Mouse (Mus musculus): ENCODE results near the gene Izumo1r.

Gene Izumo1r

DNA sequence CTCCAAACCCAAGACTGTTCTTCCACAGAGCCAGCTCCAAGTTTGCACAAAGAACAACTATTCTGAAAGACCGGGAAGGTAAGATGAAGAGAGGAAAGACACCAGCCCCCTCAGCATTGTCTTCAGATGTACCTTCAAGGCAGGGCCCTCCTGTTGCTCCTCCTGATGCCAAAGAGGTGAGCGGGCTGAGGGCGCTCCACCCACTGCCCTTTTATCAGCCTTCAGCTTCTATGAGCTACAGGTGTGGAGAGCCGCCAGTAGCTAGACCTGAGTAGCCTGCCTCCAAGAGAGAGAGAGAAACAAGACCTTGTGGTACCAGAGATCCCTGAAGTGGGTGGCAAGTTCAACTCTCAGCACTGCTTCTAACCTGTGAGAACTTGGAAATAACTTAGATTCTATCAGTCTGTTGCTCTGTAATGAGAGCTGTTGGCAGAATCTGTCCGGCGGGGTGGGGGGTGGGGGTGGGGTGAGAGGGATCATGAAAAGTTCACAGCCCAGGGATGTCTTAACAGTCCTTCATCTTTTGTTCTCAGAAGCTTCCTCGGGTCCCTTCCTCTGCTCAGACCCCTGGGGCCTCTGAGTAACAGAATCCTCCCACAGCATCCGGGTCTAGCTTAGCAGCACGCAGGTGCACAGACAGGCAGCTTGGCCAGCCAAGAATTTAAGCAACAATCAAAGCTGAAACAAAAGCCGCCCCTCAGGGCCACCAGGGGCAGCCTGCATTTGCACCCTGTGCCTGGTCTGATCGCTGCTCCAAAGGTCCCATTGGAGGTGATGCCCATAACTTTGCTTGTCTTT is at the start of gene Izumo1r:
Gene Izumo1r, minus strand, starts transcription at position 369 of the 798 bp plus-strand sequence.
- peak; percentile 85 for DNase-seq (ENCODE audit: low read depth)

DNA sequence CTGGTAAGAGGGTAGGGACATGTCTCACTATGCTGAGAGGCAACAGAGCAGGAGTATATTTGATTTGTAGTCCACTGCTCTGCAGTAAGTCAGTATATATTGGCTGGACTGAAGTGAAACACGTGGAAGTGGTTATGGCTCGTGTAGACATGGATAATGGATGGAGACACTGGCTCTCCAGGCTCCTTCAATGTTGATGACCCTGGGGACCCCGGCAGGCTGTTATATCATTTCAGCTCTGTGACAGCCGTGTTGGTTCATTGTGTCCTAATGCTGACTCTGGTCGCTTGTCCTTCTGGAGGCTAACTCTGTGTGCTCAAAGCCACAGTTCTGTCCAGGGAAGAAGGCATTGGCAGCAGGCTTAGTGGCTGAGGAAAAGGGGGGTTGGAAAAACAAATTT is 47.3 kb upstream of the Izumo1r start:
- no peak for DNase-seq (ENCODE audit: low read depth)

DNA sequence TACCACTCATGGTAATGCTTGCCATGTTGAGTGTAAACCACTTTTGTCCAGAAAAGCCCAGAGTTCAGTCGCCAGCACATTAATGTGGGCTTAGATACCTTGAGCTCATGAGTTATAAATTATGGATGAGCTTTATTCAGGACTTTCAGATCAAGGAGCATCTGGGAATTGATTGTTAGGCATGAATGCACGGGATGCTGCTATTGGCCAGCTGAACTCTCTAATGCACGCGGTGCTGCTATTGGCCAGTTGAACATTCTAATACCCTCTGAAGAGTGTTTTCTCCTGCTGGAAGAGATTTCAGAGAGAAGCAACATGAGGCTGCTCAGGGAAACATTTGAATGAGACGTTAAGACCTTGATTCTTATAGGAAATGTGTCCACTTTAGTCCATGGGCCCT is 45.1 kb upstream of the Izumo1r start:
- no peak for DNase-seq (ENCODE audit: low read depth)

DNA sequence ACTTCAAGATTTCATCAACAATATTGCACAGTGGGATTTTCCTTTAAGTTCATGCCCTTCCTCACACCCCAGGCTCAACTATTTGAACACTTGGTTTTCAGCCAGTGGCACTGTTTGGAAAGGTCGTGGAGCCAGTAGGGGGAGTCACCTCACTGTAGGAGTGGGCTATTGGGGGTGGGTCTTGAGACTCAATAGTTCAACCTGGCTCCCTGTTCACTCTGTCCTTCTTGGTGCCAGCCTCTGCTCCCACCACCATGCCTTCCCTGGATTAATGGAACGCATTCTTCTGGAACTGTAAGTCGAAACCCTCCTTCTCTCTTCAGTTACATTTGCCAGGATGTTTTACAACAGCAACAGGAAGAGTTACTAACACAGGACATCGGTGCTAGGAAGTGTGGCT is 42.9 kb upstream of the Izumo1r start:
- no peak for DNase-seq (ENCODE audit: low read depth)

DNA sequence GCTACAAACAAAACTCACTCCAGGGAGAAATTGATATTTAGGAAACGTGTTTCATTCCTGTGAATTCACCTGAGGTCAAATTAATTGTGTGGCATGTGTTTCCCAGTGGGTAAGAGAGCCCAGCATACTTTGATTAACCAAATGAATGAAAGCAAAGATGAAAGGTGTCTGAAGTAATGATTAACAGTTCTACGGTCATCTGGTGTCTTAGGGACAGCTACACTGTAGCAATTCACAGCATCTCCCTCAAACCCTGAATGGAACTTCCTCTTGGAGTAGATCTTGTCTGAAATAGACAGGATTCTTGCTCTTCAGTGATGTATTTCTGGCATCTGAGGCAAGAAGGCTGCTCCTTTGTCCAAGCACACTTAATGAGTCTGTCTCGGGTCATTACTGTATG is 42.2 kb upstream of the Izumo1r start:
- no peak for DNase-seq (ENCODE audit: low read depth)

DNA sequence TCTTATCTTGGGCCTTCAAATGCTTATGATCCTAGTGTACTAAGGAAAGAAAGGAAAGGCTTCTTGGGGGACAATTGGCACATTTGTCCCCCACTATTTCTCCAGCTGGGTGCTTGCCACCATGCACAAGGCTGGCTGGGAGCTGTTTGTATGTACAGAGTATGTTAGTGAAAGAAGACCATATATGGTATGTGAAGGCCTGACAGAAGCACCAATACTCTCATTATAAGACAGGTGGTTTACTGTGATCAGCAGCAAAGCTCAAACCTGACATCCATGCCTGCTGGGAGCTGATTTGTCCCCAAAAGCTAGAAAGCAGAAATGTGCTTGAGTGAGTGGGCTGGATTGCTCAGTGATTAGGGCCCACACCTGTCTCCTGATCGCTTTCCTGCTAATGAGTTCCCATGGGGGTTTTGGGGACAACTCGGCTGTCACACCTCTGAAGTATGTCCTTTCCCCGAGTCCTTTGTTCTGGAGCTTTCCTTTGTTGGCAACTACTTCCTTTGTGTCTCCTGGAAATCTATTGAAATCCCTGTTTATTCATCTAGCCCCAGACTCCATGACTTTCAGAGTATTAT is 38.5 kb upstream of the Izumo1r start:
- no peak for DNase-seq (ENCODE audit: low read depth)

DNA sequence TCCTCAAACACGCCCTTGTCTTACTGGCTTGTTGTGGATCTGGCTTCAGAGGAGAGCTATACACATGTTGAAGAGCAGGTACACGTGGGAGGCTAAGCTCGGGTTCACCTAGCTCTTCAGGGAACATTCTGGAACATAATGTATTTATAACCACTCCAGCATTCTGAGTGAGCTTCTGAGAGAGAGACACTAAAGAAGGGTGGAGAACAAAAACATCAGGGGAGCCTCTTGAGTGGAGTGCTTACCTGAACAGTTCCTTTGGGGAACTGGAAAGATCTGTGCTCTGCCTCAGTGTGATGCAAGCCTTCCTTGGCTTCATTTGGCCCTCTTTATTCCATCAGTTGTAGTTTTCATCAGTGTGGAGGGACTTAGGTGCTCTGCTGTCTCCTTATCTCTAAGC is 35.9 kb upstream of the Izumo1r start:
- DNase-seq (ENCODE audit: low read depth) = no peak

DNA sequence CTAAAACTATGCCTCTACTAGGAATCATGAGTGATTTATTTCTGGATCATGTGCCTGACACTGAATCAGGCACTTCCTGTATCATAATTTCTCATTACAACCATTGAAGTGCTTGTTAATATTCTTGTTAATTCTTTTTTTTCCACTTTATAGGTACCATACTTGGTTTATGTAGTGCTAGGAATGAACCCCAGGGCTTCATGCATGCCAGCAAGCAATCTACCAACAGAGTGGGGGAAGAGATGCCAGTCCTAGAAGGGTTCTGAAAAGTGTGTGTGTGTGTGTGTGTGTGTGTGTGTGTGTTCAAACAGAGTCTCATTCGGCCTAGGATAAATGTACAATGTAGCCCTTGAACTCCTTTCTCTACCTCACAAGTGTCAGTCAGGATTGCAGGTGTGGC is 33.6 kb upstream of the Izumo1r start:
- DNase-seq (ENCODE audit: low read depth) = no peak

DNA sequence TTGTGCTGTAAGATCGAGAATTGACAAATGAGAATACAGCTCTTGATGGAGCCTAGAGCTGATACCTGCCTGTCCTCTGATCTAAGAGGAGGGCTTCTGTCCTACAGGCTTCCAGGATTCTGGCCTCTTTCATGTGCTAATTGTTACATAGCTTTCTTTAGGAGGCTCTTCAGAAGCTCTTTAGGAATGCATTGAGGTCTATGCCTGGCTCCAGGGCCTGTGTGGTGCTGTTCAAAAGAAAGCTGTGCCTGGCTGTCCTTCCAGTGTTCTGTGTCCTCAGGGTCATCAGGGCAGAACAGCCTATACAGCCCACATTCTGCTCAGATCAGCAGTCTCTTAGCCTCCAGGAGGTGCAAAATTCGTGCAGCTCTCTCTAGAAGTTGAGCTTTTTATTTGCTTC is 31.1 kb upstream of the Izumo1r start:
- DNase-seq (ENCODE audit: low read depth) = no peak

DNA sequence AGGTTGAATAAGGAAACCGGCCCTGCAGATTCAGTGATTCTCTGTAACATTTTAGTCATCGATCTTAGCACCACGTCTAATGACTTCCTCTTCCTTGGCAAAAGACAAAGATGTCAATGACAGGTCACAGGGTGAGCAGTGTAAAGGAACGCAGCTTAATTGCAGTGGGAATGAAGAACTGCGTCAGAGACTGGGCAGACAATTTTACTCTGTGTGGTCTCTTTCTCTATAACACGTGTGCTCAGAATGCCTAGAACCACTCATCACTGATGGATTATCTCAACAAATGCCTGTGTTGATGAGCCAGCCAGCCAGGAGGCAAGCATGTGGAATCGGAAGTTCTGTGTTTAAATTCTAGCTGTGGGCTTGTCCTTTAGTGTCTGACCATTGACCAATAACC is 28.2 kb upstream of the Izumo1r start:
- DNase-seq (ENCODE audit: low read depth) = no peak

DNA sequence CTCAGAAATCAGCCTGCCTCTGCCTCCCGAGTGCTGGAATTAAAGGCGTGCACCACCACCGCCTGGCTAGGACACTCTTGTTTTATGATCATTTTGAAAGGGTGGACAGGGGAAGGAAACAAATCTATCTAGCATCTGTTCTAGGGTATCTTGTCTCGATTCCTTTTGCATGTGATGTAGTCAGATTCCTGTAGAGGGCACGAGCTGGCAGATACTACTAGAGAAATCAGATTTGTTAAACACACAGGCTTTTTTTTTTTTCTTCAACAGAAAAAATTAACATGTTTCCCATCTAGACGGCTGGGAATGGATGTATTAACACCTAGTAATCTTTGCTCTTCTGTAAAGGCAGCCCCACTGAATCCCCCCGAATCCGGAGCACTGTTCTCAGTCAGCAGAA is 27.5 kb upstream of the Izumo1r start:
- peak; percentile 47 for DNase-seq (ENCODE audit: low read depth)

DNA sequence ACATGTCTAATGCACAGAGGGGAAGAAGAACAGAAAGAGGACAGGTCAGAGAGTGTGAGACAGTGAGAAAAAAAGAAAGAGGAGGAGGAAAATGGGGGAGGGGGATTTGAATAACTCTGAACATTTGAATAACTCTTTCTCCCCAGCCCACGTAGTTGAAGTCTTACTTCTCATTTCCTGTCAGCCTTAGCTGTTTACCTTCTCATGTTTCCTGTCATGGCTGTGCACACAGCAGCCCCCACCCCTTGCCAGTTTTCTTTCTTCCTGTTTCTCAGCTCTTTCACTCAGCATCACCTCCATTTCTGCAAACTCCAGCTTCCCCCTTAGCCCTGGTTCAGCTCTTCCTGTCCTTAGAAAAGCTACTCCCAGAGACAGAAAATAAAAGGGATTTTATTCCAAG is 22.8 kb upstream of the Izumo1r start:
- DNase-seq (ENCODE audit: low read depth) = peak; percentile 90

DNA sequence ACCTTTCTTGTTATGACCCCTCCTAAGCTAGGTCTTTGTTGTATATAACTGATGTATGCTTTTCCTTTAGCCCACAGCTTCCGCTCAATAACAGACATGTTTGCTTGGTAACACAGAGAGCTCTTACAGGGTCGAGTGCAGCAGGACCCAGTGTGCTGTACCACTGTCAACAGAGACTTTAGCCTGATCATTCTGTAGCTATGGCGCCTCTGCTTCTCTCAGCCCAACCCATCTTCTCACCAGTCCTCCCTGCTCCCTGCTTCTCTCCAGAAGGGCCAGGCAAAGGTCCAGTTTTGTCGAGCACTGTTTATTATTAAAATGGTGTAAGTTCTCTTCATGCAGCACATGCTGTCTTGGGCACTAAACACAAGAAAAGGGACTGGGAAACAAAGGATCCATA is 19.9 kb upstream of the Izumo1r start:
- peak; percentile 34 for DNase-seq (ENCODE audit: low read depth)

DNA sequence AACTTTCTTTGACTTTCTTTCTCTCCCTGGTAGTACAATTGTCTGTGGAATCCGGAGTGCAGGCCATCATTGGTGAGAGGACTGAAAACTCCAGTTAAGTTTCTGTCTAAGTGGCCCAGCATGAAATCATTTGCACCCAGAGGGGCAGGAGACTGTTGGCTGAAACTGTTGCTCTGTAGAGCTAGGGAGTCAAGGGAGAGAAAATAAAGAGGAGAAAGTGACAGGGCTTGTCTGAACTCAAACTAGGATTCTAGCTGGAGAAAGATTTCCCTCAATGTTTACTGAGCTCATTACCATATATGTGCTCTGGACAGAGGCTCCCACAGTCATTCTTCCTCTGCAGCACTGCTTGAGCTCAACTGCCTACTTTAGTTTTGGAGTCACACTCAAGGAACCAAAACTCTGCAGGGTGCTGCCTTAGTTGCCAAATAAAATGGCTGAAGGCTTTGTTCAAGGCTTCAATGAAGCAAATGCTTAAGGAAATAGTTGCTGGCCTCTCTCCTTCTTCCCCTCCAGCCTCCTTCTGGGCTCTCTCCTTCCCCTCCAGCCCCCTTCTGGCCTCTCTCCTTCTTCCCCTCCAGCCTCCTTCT is 18.3 kb upstream of the Izumo1r start:
- DNase-seq (ENCODE audit: low read depth) = peak; percentile 31

DNA sequence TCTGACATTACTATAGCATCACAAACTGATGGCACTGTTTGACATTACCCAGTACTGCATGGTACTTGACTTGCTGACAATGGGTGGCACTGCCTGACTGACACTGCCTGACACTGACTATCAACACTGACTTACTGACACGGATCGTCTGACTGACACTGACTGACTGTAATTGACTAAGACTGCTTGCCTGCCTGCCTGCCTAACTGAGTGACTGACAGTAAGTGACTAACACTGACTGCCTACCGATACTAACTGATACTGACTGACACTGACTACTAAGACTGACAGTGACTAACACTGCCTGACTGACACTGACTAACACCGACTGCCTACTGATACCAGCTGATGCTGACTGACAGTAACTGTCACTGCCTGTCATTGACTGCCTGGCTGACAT is 17.5 kb upstream of the Izumo1r start:
- peak; percentile 63 for DNase-seq (ENCODE audit: low read depth)

DNA sequence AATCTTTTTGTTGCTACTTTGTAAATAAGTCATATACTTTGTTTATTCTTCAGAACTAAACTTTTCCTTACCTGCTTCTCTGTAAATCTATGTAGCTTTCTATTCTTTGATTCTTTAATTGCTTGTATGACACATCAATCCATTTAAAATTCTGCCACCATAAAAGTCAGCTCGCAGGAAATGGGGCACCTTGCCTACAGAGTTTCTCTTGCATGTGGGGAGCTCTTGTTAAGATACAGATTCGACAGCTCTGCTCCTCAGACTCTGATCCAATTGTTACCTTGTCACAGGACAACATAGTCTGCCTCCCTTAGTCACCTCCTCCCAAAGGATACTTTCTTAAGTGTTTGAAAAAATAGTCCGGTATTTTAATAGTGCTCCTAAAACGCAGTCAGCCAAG is 16.9 kb upstream of the Izumo1r start:
- DNase-seq (ENCODE audit: low read depth) = peak; percentile 52

DNA sequence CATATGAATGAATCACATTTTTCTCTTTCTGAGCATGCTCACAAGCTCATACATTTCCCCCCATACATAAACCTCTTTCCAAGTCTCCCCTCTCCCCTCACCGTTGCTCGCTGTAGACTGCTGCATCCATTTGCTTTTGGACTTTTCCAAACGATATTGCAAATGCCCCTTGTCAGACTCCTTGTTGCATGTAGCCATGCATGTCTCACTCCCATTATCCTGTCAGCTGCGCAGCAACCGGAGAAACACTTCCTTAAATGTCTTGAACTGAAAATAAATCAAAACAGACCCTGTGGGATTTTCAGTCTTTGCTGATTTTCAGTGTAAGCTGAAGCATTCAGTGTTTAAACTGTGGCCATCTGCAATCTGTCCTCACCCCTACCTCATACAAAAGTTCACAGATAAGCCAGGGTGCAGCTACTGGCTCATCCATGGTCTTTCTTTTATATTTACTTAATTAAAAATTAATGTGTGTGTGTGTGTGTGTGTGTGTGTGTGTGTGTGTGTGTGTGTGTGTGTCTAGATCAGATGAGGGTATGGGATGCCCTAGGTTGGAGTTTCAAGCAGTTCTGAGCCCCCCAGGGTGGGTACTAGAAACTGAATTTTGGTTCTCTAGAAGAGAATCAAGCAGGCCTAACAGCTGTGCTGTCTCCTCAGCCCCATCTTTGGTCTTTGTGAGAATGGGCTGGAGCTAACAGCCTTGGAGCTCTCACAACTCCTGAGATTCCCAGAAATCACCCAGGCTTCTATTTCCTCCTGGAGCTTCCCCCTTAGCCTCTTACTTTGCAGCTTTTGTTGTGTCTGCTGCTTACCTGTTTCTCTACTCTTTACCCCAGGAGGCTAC is 15.3 kb upstream of the Izumo1r start:
- no peak for DNase-seq (ENCODE audit: low read depth)

DNA sequence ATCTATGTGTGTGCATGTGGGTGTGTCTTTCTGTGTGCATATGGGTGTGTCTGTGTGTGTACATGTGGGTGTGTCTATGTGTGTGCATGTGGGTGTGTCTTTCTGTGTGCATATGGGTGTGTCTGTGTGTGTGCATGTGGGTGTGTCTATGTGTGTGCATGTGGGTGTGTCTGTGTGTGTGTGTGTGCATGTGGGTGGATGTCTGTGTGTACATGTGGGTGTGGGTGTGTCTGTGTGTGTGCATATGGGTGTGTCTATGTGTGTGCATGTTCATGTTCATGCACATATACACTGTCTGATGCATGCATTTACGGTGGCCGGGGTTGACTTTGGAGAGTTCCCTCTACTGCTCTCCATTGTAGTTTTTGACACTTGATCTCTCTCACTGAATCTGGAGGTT is 13.9 kb upstream of the Izumo1r start:
- DNase-seq (ENCODE audit: low read depth) = no peak

DNA sequence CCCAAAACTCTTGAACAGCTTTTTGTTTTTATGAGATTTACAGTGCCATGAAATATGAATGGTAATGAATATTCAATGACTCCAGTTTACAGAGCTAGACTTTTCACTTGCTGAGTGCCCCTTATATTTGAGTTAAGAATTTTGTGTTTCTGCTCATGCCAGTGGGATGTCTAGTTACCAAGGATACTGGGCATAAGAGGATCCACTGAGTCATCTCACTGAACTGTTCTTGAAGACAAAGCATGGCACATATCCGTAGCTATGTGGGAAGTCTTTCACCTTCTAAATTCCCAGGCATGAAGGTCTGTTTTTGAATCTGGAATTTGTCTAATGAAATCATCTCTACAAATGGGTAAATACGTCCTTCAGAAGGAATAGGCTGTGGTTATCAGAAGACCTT is 8.3 kb upstream of the Izumo1r start:
- no peak for DNase-seq (ENCODE audit: low read depth)

DNA sequence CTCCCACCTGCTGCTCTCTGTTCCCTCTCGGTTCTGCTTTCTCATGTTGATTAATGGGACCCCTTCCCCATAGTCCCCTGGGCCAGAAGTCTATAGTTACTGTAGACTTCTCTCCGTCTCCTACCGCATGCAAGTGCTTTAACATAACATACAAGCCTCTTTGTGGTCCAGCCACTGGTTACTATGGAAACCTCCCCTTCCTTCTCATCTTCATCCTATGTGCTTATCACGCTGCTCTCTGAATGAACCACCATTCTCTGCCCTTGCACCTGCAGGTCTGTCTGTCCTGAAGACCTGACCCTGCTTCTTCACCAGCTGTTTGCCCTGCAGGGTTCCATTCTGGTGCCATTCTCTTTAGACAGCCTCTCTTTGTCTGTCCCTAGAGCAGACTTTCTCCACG is 6.2 kb upstream of the Izumo1r start:
- peak; percentile 43 for DNase-seq (ENCODE audit: low read depth)

DNA sequence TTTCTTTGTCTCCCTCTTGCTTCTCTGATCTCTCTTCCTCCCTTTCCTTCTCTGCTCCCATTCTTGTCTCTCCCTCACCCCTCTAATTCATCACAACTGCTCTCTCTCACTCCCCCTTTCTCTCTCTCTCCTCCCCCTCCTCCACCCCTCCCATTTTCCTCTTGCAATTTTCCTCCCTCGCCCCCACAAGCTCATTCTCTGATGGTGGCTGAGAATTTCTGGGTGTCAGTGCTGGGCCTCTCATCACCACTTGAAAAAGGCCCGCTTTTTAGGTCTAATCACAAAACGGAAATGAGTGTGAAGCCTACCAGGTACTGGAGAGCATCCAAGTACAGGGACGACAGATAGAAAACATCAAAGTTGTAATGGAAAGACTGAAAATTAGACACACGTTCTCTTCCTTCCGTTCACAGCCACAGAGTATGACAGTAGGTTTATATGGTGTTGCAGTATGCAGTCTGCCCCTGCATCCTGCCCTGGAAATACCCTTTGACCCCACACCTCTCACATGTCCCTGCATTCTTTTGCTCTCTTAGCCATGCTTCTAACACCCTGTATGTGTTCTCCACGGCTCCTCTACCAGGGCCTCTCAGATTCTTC is 4.2 kb upstream of the Izumo1r start:
- DNase-seq (ENCODE audit: low read depth) = peak; percentile 89

DNA sequence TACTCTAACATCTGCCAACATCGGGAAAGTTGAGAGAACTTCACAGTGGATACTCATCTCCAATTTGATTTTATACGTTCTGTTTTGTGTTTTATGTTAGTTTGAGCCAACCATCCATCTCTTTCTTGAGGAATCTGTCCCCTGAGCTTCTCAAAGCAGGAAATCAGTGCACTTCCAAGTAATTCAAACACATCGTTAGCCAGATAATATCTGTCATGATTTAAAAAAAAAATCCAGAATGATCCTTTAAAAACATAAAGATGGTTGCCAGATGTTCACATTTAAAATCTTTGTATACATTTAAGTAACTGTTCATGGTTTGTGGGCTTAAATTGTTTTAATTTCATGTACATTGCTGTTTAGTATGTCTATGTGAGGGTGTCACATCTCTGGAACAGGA is 2.2 kb upstream of the Izumo1r start:
- DNase-seq (ENCODE audit: low read depth) = no peak
